1 mouse cellular context compared by ENCODE assay signal in the genomic region with DNA sequence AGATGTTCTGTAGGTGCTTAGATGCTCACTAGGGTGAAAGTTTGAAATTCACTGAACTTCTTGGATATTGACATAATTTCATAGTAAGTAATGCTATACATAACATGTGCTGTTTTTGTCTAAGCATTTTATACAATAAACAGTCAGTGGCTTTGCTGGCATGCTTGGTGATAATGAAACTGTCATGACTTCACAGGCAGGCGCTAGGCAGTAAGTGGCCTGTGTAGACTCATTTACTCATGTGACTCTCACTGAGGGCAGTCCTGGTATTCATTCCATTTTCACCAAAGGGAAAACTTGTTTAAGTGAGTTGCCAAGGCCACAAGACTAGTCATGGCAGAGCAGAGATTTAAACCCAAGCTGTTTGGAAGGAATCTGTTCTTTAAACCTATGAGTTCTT.
TF ChIP-seq lines count a peak whose summit lies in the region.

No protein-coding gene starts in this region.

TF ChIP-seq in CH12.LX, 34 proteins besides CTCF, POLR2A, EP300 and RAD21 (continued from another document):
- no peak for TF ChIP-seq MXI1 (IDR thresholded peaks at IDR 0.05; ENCODE audit: low read depth, low read length)
